Mouse (Mus musculus) limb, embryonic 13.5 days (tissue): ENCODE data around the gene 0610037L13Rik. TPM values are rescaled to one million over a fixed set of nuclear protein-coding genes. Genes with fewer than 3 reads are reported as not detected.
A peak's percentile ranks its signal among the peaks of the same experiment; 100 is the strongest.

ENCODE experiments used
- ATAC-seq: fragments of 200-750 bp; cut with Nextera tagmentation; 2 replicates; pipeline ENCODE4 v1.8.0; 2017; ENCODE audit warnings: low read depth, moderate number of reproducible peaks, moderate TSS enrichment; ENCODE audit not compliant: low FRiP score
- H3K27ac ChIP-seq: fragments of 300-500 bp; sonication (generic); 2 replicates; pipeline ENCODE4 v1.5.1; 2015; ENCODE audit warnings: inconsistent platforms, mild to moderate bottlenecking, moderate library complexity
- H3K27me3 ChIP-seq: fragments of 300-500 bp; sonication (generic); 2 replicates; pipeline ENCODE4 v1.6.1; 2015; ENCODE audit warnings: mild to moderate bottlenecking, inconsistent platforms
- H3K36me3 ChIP-seq: fragments of 300-500 bp; sonication (generic); 2 replicates; pipeline ENCODE4 v1.6.1; 2015; ENCODE audit warnings: inconsistent platforms, mild to moderate bottlenecking, moderate library complexity
- H3K4me1 ChIP-seq: fragments of 300-500 bp; sonication (generic); 2 replicates; pipeline ENCODE4 v1.6.1; 2015; ENCODE audit warnings: inconsistent platforms
- H3K4me2 ChIP-seq: fragments of 300-500 bp; sonication (generic); replicated peaks from 2 replicates; pipeline ENCODE4 v1.6.1; 2015; ENCODE audit warnings: inconsistent platforms, mild to moderate bottlenecking, moderate library complexity
- H3K4me3 ChIP-seq: fragments of 300-500 bp; sonication (generic); 2 replicates; pipeline ENCODE4 v1.5.1; 2015; ENCODE audit warnings: moderate library complexity, mild to moderate bottlenecking, inconsistent platforms
- H3K9ac ChIP-seq: fragments of 300-500 bp; sonication (generic); 2 replicates; pipeline ENCODE4 v1.6.1; 2015; ENCODE audit warnings: mild to moderate bottlenecking, inconsistent platforms
- H3K9me3 ChIP-seq: fragments of 300-500 bp; sonication (generic); 2 replicates; pipeline ENCODE4 v1.6.1; 2016; ENCODE audit warnings: inconsistent platforms
- WGBS: fragments of 180-500 bp; shearing (Covaris S2); methylation state at CpG from one replicate; pipeline ENCODE4 v1.1.7; 2015; 5-methylcytosine and 5-hydroxymethylcytosine counted together
- polyA plus RNA-seq: library from polyadenylated mRNA; unstranded; fragments of >200 nt; fragmentation: Nextera tagmentation; extraction: Ambion mirVana; gene quantifications from 2 replicates; pipeline ENCODE4 v1.2.1, GENCODE M21; 2015

0610037L13Rik gene
- 148 and 152 TPM in 2 replicates for polyA plus RNA-seq

DNA sequence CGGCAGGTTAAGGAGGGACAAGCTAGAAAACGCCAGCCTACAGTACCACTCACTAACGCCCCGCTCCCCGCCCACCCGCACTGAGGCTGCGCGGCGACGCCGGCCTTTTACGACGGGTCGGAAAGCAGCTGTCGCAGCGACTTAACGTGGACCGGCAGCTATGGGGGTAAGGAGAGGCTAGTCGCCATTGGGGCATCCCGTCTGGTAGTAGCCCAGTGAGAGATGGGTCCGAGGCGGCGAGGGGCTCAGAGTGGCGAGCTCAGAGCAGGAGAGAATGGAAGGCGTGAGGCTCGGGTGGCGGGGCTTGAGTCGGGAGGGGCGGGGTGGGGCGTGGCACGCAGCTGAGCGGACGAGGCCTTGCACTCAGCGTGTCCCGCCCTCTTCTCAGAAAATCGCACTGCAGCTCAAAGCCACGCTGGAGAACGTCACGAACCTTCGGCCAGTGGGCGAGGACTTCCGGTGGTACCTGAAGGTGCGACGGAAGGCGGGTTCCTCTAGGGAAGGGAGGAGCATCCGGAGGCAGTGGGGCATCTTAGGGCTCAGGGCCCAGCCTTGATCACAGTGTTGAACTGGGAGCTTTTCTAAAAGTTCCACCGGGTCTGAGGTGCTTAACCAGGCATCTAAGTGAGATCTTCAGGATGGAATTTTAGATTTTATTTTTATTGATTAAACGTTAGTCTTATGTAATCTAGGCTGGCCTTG is at the start of gene 0610037L13Rik:
Gene 0610037L13Rik (plus strand): TSS at position 83 of the 702 bp plus-strand sequence.
- Histone ChIP-seq H3K4me3 (peak within 1 kb of the TSS; percentile 60), H3K9ac (peak within 1 kb of the TSS; percentile 76), H3K9me3 (no peaks in the 10 kb centered on the region), H3K4me1 (peaks cover 12% of the 10 kb centered on the region), H3K36me3 (peaks cover 58% of the 10 kb centered on the region), H3K4me2 (peak within 1 kb of the TSS; percentile 83), H3K27me3 (no peaks in the 10 kb centered on the region), H3K27ac (peak within 1 kb of the TSS; percentile 91)
- ATAC-seq, result peak; percentile 95
- under 1% methylated on average over 48 of the region's 48 CpGs for WGBS

DNA sequence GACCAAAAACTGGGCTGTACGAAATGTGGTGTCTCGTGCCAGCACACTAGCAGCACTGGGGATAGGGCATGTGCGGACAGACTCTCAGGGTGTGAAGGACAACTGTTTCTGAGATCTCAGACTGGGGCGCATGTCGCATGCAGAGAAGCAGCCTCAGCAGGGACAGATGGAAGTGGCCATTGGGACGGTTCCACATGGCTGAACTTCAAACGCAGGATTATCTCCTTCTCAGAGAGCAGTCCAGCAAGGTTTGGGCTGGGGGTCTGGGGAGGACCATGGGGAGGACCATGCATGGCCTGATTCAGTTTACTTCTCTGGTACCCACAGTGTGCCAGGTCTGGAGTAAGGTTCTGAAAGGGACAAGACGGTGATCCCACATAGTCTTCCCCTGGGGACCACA is 45.9 kb upstream of the 0610037L13Rik start:
- no peak overlapping the region for H3K4me3 ChIP-seq
- ATAC-seq, result no peak

GRCm38 (mm10) chr4:107844971-107845370 is 44.6 kb upstream of the 0610037L13Rik start:
- no peak overlapping the region for H3K9ac ChIP-seq
- no peaks in the 10 kb centered on the region for H3K36me3 ChIP-seq
- peaks cover 25% of the 10 kb centered on the region for H3K27me3 ChIP-seq
- ATAC-seq, result no peak
- H3K4me3 ChIP-seq, result no peak overlapping the region
- no peak overlapping the region for H3K27ac ChIP-seq
- H3K9me3 ChIP-seq, result no peaks in the 10 kb centered on the region
- H3K4me2 ChIP-seq, result no peak overlapping the region
- no peaks in the 10 kb centered on the region for H3K4me1 ChIP-seq
- WGBS, result 5% methylated on average over 10 of the region's 10 CpGs

More for the DNA sequence above, 45.9 kb upstream of the 0610037L13Rik start:
- Histone ChIP-seq H3K4me2 (no peak overlapping the region), H3K9ac (no peak overlapping the region), H3K4me1 (no peaks in the 10 kb centered on the region), H3K27me3 (peaks cover 25% of the 10 kb centered on the region), H3K27ac (no peak overlapping the region), H3K36me3 (no peaks in the 10 kb centered on the region), H3K9me3 (no peaks in the 10 kb centered on the region)
- WGBS, result 88% methylated on average over 8 of the region's 8 CpGs

DNA sequence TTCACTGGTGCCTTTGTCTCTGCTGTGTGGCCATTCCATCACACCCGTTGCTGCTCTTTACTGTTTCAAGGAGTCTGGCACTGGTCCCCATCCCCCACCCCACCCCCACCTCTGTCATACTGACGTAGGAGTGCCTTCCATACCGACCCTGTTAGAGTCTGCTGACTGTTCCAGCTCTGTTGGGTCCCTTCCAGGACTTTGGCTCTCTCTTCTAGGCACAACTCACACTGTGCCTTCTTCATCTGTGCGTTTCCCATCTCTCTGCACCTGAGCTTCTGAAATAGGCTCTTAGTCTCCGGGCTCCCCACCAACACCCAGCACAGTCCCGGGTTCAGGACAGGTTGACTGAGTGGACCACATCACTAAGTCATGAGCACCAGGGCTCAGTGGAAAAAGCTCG is 42.8 kb upstream of the 0610037L13Rik start:
- Histone ChIP-seq H3K4me1 (no peaks in the 10 kb centered on the region), H3K27me3 (peaks cover 25% of the 10 kb centered on the region), H3K4me3 (no peak overlapping the region), H3K9ac (no peak overlapping the region), H3K36me3 (no peaks in the 10 kb centered on the region), H3K9me3 (no peaks in the 10 kb centered on the region), H3K27ac (no peak overlapping the region), H3K4me2 (no peak overlapping the region)
- no peak for ATAC-seq
- WGBS, result 72% methylated on average over 7 of the region's 7 CpGs

- ATAC-seq, result no peak
- Histone ChIP-seq H3K27ac (no peak overlapping the region), H3K36me3 (no peaks in the 10 kb centered on the region), H3K9ac (no peak overlapping the region), H3K27me3 (peaks cover 25% of the 10 kb centered on the region), H3K4me1 (no peaks in the 10 kb centered on the region), H3K9me3 (no peaks in the 10 kb centered on the region), H3K4me3 (no peak overlapping the region), H3K4me2 (no peak overlapping the region)
- WGBS, result 81% methylated on average over 5 of the region's 5 CpGs
Measured at GRCm38 (mm10) chr4:107848546-107848945, 41.1 kb upstream of the 0610037L13Rik start.

DNA sequence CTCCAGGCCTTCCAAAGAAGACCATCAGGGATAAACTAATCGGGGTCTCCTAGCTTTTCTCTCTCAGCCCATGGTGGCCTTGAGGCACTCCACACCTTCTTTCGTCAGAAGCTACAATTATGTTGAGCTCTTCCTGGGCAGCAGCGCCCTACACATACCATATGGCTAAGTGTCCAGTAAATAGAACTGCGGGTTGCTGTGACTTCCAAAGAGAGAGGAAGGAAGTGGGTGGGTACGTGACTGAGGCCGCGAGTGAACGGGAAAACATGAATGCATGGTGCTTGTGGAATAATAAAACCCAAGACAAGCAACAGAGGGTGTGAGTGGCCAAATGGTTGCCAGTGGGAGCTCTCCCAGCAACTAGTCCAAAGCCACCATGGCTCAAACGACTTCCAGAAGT is 40.0 kb upstream of the 0610037L13Rik start:
- 75% methylated on average over 9 of the region's 9 CpGs for WGBS
- ATAC-seq, result no peak
- Histone ChIP-seq H3K9ac (no peak overlapping the region), H3K4me1 (no peaks in the 10 kb centered on the region), H3K9me3 (no peaks in the 10 kb centered on the region), H3K36me3 (no peaks in the 10 kb centered on the region), H3K27me3 (peaks cover 25% of the 10 kb centered on the region), H3K4me3 (no peak overlapping the region), H3K27ac (no peak overlapping the region), H3K4me2 (no peak overlapping the region)

DNA sequence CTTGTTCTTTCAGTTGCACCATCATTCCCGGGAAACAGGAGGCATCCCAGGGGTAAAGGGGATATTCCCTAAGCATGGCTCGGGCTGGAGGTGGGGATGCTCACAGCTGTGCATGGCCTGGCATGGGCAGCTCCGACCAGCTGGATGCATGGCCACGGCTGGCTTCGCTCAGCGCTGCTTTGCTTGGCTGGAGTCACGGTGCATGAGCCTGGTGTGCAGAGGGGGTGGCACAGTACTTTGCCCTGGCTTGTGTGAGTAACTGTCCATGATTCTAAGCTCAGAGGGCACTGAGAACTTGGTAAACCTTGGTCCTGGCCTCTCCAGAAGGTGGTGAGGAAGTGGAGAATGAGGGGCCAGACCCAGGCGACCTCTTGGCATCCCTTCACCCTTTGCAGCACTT is 39.5 kb upstream of the 0610037L13Rik start:
- Histone ChIP-seq H3K4me2 (no peak overlapping the region), H3K27me3 (peaks cover 24% of the 10 kb centered on the region), H3K27ac (no peak overlapping the region), H3K4me1 (no peaks in the 10 kb centered on the region), H3K9ac (no peak overlapping the region), H3K4me3 (no peak overlapping the region), H3K9me3 (no peaks in the 10 kb centered on the region), H3K36me3 (no peaks in the 10 kb centered on the region)
- no peak for ATAC-seq
- 92% methylated on average over 8 of the region's 8 CpGs for WGBS

GRCm38 (mm10) chr4:107853333-107853732 is 36.3 kb upstream of the 0610037L13Rik start:
- H3K4me3 ChIP-seq, result no peak overlapping the region
- ATAC-seq, result no peak
- no peaks in the 10 kb centered on the region for H3K9me3 ChIP-seq
- H3K9ac ChIP-seq, result no peak overlapping the region
- no peaks in the 10 kb centered on the region for H3K4me1 ChIP-seq
- no peak overlapping the region for H3K4me2 ChIP-seq
- no peaks in the 10 kb centered on the region for H3K27me3 ChIP-seq
- no peak overlapping the region for H3K27ac ChIP-seq
- H3K36me3 ChIP-seq, result peaks cover 11% of the 10 kb centered on the region; the same call in 1 of the 2 replicates
- 93% methylated on average over 8 of the region's 8 CpGs for WGBS

GRCm38 (mm10) chr4:107853836-107854235 is 35.8 kb upstream of the 0610037L13Rik start:
- Histone ChIP-seq H3K4me3 (no peak overlapping the region), H3K9me3 (no peaks in the 10 kb centered on the region), H3K27me3 (no peaks in the 10 kb centered on the region), H3K9ac (no peak overlapping the region), H3K4me1 (no peaks in the 10 kb centered on the region), H3K36me3 (peaks cover 14% of the 10 kb centered on the region; the same call in 1 of the 2 replicates), H3K27ac (no peak overlapping the region), H3K4me2 (no peak overlapping the region)
- WGBS, result 90% methylated on average over 7 of the region's 7 CpGs
- no peak for ATAC-seq

DNA sequence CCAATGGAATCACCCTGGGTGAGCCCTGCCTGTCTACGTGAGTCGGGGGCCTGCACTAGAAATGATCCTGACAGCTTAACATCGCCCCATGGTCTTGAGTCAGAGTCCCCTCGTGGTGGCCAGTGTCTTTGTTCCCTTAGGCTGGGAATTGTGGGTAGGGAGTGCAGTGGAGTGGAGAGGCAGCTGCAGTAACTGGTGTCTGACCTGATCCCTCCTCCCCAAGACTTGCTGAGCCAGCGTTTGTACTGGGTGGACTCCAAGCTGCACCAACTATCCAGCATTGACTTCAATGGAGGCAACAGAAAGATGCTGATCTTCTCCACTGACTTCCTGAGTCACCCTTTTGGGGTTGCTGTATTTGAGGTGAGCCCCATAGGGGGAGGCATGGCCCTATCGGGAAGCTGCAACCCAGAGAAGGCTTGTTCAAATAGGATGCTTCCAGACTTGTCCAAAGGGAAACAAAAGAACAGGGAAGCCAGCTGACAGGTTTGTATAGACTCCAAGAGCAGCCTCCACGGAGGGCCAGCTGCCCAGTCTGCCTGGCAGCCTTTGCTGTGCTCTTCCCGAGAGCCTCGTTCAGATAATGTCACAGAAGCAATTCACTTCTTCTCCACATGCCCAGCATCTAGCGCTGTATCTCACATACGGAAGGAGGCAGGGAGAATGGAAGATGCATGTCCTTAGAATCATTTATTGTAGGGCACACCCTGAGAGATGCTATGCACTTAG is 32.5 kb upstream of the 0610037L13Rik start:
- Histone ChIP-seq H3K9me3 (no peaks in the 10 kb centered on the region), H3K4me3 (no peak overlapping the region), H3K9ac (no peak overlapping the region), H3K36me3 (peaks cover 20% of the 10 kb centered on the region), H3K4me1 (no peaks in the 10 kb centered on the region), H3K27me3 (no peaks in the 10 kb centered on the region), H3K4me2 (no peak overlapping the region), H3K27ac (no peak overlapping the region)
- 82% methylated on average over 11 of the region's 11 CpGs for WGBS
- ATAC-seq, result no peak

DNA sequence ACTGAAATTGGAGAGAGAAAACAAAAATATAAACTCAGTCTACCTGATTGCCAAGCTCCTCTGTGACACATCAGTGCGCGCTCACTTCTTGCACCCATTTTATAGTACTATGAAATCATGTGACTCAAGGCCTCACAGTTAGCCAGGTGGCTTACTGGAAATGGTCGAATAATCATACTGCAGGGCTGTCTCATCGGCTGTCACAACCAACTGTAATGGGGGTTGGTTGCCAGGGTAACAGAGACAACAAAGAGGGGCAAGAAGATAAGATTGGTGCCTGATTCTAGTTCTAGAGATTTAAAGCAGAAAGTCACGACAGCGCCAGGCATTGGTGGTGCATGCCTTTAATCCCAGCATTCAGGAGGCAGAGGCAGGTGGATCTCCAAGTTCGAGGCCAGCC is 30.6 kb upstream of the 0610037L13Rik start:
- no peak for ATAC-seq
- no peak overlapping the region for H3K27ac ChIP-seq
- peaks cover 20% of the 10 kb centered on the region for H3K36me3 ChIP-seq
- H3K9ac ChIP-seq, result no peak overlapping the region
- H3K9me3 ChIP-seq, result no peaks in the 10 kb centered on the region
- no peaks in the 10 kb centered on the region for H3K27me3 ChIP-seq
- no peak overlapping the region for H3K4me2 ChIP-seq
- H3K4me1 ChIP-seq, result no peaks in the 10 kb centered on the region
- 86% methylated on average over 7 of the region's 7 CpGs for whole genome bisulfite sequencing
- H3K4me3 ChIP-seq, result no peak overlapping the region

DNA sequence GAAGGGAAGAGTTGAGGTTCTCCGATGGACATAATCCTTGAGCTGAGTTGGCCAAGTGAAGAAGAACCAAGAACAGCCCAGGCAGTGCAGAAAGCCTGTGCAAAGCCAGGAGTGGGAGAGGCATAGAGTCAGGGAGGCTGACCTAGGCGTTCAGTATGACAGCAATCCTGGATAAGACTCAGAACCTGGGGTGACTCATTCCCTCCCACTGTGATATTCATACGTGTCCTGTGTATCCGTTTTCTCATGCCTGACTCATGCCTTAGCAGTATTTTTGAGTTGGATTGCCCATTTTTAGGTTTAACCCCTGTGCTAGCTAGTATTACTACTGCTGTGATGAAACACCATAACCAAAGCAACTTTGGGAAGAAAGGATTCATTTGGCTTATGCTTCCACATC is 24.7 kb upstream of the 0610037L13Rik start:
- H3K9me3 ChIP-seq, result no peaks in the 10 kb centered on the region
- whole genome bisulfite sequencing, result 83% methylated on average over 4 of the region's 4 CpGs
- no peak overlapping the region for H3K4me3 ChIP-seq
- H3K9ac ChIP-seq, result no peak overlapping the region
- peaks cover 1% of the 10 kb centered on the region; the same call in 1 of the 2 replicates for H3K36me3 ChIP-seq
- ATAC-seq, result no peak
- no peak overlapping the region for H3K4me2 ChIP-seq
- no peak overlapping the region for H3K27ac ChIP-seq
- H3K27me3 ChIP-seq, result no peaks in the 10 kb centered on the region
- no peaks in the 10 kb centered on the region for H3K4me1 ChIP-seq
